Mouse (Mus musculus) olfactory bulb, adult 2 months (tissue): Measurements from ENCODE around the gene Trim72. TPM values are rescaled to one million over a fixed set of nuclear protein-coding genes. Genes with fewer than 3 reads are reported as not detected.

ENCODE experiments used
- H3K27ac ChIP-seq: fragments of 200-500 bp; 2 replicates; pipeline ENCODE4 v1.5.1; 2012; ENCODE audit warnings: low read depth, low read length; ENCODE audit not compliant: insufficient read depth
- H3K4me1 ChIP-seq: fragments of 200-500 bp; 2 replicates; pipeline ENCODE4 v1.6.1; 2012; ENCODE audit warnings: low read length; ENCODE audit not compliant: control insufficient read depth, insufficient read depth
- H3K4me3 ChIP-seq: fragments of 200-500 bp; 2 replicates; pipeline ENCODE4 v1.5.1; 2012; ENCODE audit warnings: mild to moderate bottlenecking, low read depth, low read length, moderate library complexity; ENCODE audit not compliant: insufficient read depth
- CTCF ChIP-seq: fragments of 200-500 bp; IDR thresholded peaks from 2 replicates; pipeline ENCODE4 v1.5.1; 2012; ENCODE audit warnings: low read depth, mild to moderate bottlenecking, low read length, moderate library complexity; ENCODE audit not compliant: insufficient read depth
- POLR2A ChIP-seq: fragments of 200-500 bp; IDR thresholded peaks from 2 replicates; pipeline ENCODE4 v1.6.1; 2012; ENCODE audit warnings: mild to moderate bottlenecking, low read depth, low read length, moderate library complexity; ENCODE audit not compliant: insufficient read depth
- WGBS: fragments of 180-500 bp; shearing (Covaris S2); methylation state at CpG from one replicate; pipeline ENCODE4 v1.1.7; 2018; 5-methylcytosine and 5-hydroxymethylcytosine counted together
- polyA plus RNA-seq: library from polyadenylated mRNA; stranded (reverse); fragments of >200 nt; gene quantifications from 2 replicates; pipeline ENCODE4 v1.2.4, GENCODE M21; 2012; ENCODE audit warnings: low replicate concordance; ENCODE audit not compliant: missing spikeins, insufficient read depth, insufficient read length

Gene Trim72
- polyA plus RNA-seq, 1 experiment: not detected

GRCm38 (mm10) chr7:128059091-128059490, 55.3 kb downstream of the Trim72 start:
- Histone ChIP-seq H3K4me1 (no peaks in the 10 kb centered on the region), H3K4me3 (no peak overlapping the region), H3K27ac (no peak overlapping the region)
- TF ChIP-seq POLR2A (no peak), CTCF (no peak)
- 79% methylated on average over 4 of the region's 4 CpGs for WGBS

Other genes with a start within 250 kb of the Trim72 start
- not detected in 2 replicates for gene Orai3, start 234.1 kb upstream of the Trim72 start, polyA plus RNA-seq
- 526 TPM in 1 of 2 replicates, not detected in the other for gene Setd1a, start 227.3 kb upstream of the Trim72 start, polyA plus RNA-seq
- gene Gm49388, start 218.3 kb upstream of the Trim72 start, polyA plus RNA-seq: not detected in 2 replicates
- not detected in 2 replicates for gene Hsd3b7, start 203.3 kb upstream of the Trim72 start, polyA plus RNA-seq
- not detected in 2 replicates for gene Stx4a, start 179.7 kb upstream of the Trim72 start, polyA plus RNA-seq
- gene Stx1b, start 179.4 kb upstream of the Trim72 start, polyA plus RNA-seq: 303 TPM in 1 of 2 replicates, not detected in the other
- gene Zfp646, start 127.7 kb upstream of the Trim72 start, polyA plus RNA-seq: not detected in 2 replicates
- gene Zfp668, start 127.1 kb upstream of the Trim72 start, polyA plus RNA-seq: not detected in 2 replicates
- gene Prss53, start 113.0 kb upstream of the Trim72 start, polyA plus RNA-seq: not detected in 2 replicates
- gene Gm21974, start 108.5 kb upstream of the Trim72 start, polyA plus RNA-seq: not detected in 2 replicates
- not detected in 2 replicates for gene Vkorc1, start 108.3 kb upstream of the Trim72 start, polyA plus RNA-seq
- not detected in 2 replicates for gene Bckdk, start 99.9 kb upstream of the Trim72 start, polyA plus RNA-seq
- gene Kat8, start 91.4 kb upstream of the Trim72 start, polyA plus RNA-seq: not detected in 2 replicates
- gene Prss8, start 73.8 kb upstream of the Trim72 start, polyA plus RNA-seq: not detected in 2 replicates
- not detected in 2 replicates for gene Prss36, start 57.2 kb upstream of the Trim72 start, polyA plus RNA-seq
- 1,012 and 1,678 TPM in 2 replicates for gene Fus, start 36.5 kb upstream of the Trim72 start, polyA plus RNA-seq
- 340 TPM in 1 of 2 replicates, not detected in the other for gene Pycard, start 10.1 kb upstream of the Trim72 start, polyA plus RNA-seq
- not detected in 2 replicates for gene Itgam, start 58.7 kb downstream of the Trim72 start, polyA plus RNA-seq
- gene Gm49368, start 58.7 kb downstream of the Trim72 start, polyA plus RNA-seq: not detected in 2 replicates
- not detected in 2 replicates for gene Itgax, start 125.6 kb downstream of the Trim72 start, polyA plus RNA-seq
- gene Itgad, start 150.4 kb downstream of the Trim72 start, polyA plus RNA-seq: not detected in 2 replicates
- not detected in 2 replicates for gene Cox6a2, start 202.4 kb downstream of the Trim72 start, polyA plus RNA-seq
- not detected in 2 replicates for gene Armc5, start 233.4 kb downstream of the Trim72 start, polyA plus RNA-seq
- not detected in 2 replicates for gene 9130023H24Rik, start 234.1 kb downstream of the Trim72 start, polyA plus RNA-seq
- gene Tgfb1i1, start 242.9 kb downstream of the Trim72 start, polyA plus RNA-seq: not detected in 2 replicates